Mouse (Mus musculus) heart, postnatal 4 days (tissue): ENCODE data around the gene Sult3a1. TPM values are rescaled to one million over a fixed set of nuclear protein-coding genes. Genes with fewer than 3 reads are reported as not detected.
"Not testable (repeated sequence)": the region's sequence is repeated elsewhere in the genome, so short reads cannot be mapped to it uniquely, and the experiment has no call there.

ENCODE experiments used
- DNase-seq: peaks from one replicate; pipeline ENCODE4 v3.0.0; 2021
- total RNA-seq, 2 experiments: library from RNA; stranded (reverse); gene quantifications; 2 replicates each; pipeline ENCODE4 v1.2.3; 2021

Gene Sult3a1
- total RNA-seq: not detected

DNA sequence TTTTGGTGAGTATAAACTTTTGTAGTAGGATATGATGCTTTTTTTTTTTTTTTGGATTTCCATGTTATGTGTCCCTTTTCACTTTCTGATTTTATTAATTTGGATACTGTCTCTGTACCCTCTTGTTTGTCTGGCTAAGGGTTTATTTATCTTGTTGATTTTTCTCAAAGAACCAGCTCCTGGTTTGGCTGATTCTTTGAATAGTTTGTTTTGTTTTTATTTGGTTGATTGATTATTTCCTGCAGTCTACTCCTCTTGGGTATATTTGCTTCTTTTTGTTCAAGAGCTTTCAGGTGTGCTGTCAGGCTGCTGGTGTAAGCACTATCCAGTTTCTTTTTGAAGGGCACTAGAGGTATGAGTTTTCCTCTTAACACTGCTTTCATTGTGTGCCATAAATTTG is at the start of gene Sult3a1:
Gene Sult3a1, plus strand, starts transcription at position 301 of the 400 bp plus-strand sequence.
- DNase-seq: no peak

DNA sequence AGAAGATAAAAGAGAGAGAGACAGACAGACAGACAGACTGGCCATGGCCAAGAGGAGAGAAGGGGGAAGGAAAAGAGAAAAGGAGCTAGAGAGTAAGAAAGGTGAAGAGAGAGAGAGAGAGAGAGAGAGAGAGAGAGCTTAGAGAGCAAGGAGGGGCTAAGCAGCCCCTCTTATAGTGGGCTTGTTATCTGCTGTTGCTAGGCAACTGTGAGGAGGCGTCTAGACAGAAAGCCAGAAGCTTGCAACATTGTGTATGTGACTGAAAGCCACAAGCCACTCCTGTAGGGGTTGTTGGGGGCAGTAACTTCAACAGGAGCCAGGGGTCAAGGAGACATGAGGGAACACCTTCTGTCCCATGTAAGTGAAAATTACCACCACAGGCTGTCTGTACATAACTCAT is 45.7 kb upstream of the Sult3a1 start:
- DNase-seq: no peak

DNA sequence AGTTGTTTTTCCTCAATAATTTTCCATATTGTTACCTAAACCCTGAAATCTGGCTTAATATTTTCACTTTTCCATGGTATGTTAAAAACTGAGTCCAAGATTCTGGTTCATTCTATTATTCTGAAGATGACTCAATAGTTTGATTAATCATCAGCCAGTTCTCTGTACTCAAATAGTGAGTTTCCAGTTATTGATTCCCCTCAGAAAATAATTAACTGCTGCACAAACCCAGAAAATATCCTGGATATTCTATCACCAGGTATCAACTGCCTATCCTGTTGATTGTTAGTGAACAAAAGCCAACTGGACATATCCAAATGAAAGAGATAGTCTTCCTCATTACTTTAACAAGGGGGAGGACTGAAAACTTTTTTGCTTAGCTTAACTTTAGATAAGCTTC is 43.3 kb upstream of the Sult3a1 start:
- DNase-seq: no peak

DNA sequence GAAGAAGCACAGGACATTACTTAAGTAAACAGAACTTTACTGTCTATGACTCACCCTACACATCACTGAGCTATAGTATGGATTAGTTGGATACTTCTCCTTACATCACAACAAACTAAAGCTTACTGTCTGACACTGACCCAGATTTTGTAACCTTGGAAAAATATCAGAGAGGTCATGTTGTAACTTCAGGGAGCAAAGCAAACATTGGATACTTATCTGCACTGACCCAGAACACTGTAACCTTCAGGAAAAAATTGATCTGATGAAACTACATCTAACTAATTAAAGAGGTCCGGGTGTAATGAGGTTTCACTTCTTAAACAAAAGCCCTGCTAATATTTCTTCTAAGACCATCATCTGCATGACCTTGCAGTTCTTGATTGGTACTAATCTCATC is 40.6 kb upstream of the Sult3a1 start:
- no peak for DNase-seq

DNA sequence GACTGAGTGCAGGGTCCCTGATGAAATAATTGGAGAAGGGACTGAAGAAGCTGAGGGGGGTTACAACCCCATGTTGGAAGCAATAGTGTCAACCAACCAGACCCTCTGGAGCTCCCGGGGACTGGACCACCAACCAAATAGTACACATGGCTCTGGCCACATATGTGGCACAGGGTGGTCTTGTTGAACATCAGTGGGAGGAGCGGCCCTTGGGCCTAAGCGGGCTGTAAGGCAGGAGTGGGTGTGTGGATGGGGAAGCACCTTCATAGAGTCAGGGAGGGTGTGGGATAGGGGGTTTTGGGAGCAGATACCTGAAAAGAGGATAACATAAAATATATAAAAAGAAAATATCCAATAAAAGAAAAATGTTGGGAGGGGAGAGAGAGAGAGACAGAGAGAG is 36.6 kb upstream of the Sult3a1 start:
- no peak for DNase-seq

DNA sequence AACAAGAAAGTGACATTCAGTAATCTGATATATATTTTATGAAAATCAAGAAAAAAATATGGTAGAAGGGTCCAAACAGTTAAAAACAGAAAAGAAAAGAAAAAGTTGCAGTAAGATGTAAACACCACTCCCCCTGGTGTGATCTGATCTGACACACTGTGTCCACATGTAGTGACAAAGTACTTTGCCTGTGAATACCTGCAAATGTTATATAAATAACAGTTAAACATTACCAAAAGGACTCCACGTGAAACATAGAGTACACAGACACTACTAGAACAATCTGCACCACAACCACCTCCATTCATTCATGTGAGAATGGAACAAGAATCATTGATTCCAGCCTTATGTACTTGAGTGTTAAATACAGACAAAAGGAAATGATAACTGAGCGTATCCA is 8.5 kb downstream of the Sult3a1 start:
- no peak for DNase-seq

DNA sequence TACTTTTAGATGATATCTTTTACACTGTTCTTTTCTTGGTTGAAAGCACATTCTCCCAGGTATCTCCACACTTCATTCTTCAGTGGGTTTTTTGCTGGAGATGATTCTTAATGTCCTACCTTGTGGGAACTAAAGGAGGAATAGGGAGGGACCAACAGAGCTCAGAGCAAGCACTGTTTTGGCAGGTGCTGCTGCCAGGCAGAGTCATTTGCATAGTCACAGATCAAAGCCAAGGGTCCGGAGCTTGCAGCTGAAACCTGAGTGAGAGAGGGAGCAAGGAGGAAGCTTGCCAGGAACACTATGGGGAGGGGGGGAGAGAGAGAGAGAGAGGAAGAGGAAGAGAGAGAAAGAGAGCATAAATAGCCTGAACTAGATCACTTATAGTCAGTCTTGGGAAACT is 12.9 kb downstream of the Sult3a1 start:
- DNase-seq: no peak

DNA sequence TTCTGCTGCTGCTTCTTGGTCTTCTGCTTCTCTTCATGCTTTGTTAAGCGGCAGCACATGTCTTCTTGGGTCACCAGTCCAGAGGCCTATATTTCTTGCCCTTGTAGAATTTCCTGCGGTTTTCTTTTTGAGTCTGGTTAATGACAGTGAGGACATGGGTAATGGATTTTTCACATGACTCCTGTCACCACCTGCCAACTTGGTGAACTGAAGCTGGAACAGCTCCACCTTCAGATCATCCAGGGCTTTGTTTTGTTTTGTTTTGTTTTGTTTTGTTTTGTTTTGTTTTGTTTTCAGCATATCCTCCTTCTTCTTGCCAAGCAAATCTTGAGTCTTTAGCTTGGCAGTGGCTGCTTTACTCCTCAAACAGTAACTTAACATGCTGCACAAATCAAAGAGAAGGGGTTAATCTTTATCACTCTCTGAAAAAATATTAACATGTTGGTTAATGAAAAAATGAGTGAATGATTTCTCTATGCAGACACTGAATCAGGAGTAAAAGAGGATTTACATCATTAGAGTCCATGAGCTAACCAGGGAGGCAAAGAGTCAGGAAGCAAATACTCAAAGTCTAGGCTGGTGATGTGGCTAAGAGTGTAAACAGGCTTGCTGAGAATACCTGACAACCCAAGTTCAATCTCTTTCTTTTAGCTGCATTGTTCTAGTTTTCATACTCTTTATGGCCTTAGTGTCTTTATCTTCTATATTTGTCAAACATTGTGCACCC is 15.3 kb downstream of the Sult3a1 start:
- DNase-seq: no peak

DNA sequence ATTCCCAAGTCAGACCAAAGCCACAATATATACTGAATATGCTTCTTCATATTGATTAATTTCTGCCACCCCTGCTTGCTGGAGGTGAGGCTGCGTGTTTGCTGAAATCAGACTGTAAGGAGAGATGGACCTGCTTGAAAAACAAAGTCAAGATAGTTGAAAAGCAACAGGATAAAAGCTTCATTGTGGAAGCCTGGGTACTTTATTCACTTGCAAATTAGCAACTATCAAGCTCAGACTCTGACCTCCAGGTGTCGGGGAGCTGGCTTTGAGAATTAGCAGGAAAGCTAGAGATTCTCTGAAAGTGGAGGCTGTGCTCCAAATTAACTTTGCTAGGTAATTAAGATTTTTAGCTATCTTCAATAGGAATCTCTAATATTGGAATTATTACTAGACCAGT is 24.9 kb downstream of the Sult3a1 start:
- not testable (repeated sequence) for DNase-seq

DNA sequence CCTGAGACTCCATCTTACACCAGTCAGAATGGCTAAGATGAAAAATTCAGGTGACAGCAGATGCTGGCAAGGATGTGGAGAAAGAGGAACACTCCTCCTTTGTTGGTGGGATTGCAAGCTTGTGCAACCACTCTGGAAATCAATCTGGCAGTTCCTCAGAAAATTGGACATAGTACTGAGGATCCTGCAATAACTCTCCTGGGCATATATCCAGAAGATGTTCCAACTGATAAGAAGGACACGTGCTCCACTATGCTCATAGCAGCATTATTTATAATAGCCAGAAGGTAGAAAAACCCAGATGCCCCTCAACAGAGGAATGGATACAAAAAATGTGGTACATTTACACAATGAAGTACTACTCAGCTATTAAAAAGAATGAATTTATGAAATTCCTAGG is 44.0 kb downstream of the Sult3a1 start:
- not testable (repeated sequence) for DNase-seq

DNA sequence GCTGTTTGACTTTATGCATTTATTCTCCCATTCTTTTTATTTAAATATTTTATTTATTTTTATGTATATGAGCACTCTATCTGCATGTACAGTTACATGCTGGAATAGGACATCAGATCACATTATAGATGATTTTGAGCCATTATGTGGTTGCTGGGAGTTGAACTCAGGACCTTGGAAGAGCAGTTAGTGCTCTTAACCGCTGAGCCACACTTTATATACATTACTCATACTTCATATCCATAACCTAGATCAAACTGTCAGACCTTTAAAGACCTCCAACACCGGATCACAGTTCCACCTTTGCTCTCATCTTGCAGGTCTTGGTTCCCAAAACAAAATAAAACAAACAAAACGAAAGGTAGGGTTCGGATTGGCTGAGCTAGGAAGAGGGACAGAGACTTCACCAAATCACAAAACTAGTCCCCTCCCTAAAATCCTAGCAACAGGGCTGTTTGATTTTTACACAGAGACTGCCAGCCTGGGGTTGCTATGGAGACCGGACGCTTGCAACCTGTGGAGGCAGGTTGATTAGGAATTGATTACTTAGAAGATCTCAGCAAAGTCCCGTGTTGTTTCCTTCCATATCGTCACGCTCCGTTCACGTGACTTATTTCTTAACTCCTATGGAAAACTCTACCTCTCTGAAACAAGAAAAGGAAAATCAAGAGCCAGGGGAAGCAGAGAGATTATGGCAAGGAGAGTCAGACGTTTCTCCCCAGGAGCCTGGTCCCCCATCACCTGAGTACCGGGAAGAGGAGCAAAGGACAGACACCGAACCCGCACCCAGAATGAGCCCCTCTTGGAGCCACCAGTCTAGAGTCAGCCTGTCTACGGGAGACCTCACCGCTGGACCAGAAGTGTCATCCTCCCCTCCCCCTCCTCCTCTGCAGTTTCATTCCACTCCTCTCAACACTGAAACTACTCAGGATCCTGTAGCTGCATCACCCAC is 47.3 kb downstream of the Sult3a1 start, which contains the start of gene Rsph4a:
Gene Rsph4a, plus strand, starts transcription at position 582 of the 952 bp plus-strand sequence.
- DNase-seq: peak; percentile 23

DNA sequence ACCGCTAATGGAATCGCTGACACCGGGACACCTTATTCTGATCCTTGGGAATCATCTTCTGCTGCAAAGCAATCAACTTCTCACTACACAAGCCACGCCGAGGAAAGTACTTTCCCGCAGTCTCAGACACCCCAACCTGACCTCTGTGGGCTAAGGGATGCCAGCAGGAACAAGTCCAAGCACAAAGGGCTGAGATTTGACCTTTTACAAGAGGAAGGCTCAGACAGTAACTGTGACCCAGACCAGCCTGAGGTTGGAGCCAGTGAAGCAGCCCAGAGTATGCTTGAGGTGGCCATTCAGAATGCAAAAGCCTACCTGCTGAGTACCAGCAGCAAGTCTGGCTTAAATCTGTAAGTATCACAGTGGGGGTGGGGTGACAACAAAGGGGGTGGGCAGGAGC is 48.0 kb downstream of the Sult3a1 start:
- no peak for DNase-seq

Other genes starting within 250 kb of the Sult3a1 start
- not detected for gene Clvs2, start 233.0 kb upstream of the Sult3a1 start, total RNA-seq
- not detected for gene Sult3a2, start 71.0 kb upstream of the Sult3a1 start, total RNA-seq
- gene Rsph4a, start 47.4 kb downstream of the Sult3a1 start, total RNA-seq: not detected
- 10 to 100 TPM in 1 of 2 experiments, 1 to 10 TPM in 1; 9.6 to 12.0 TPM for gene Zup1, start 93.5 kb downstream of the Sult3a1 start, total RNA-seq
- gene Rwdd1, start 161.9 kb downstream of the Sult3a1 start, total RNA-seq: 100 to 1,000 TPM; 112 to 119 TPM
- not detected for gene Trappc3l, start 179.9 kb downstream of the Sult3a1 start, total RNA-seq
- not detected for gene Calhm4, start 186.6 kb downstream of the Sult3a1 start, total RNA-seq
- 1 to 10 TPM; 1.4 to 1.6 TPM for gene Calhm5, start 238.8 kb downstream of the Sult3a1 start, total RNA-seq